Mouse (Mus musculus): Measurements from ENCODE around the gene Tln2.

Tln2 gene

GRCm38 (mm10) chr9:67546650-67547049 is 12.9 kb downstream of the Tln2 start:
- DNase-seq (ENCODE audit: low spot score in 2 of 2), result no peak

GRCm38 (mm10) chr9:67545794-67546193 is 13.7 kb downstream of the Tln2 start:
- DNase-seq (ENCODE audit: low spot score in 2 of 2), result no peak

- no peak for DNase-seq (ENCODE audit: low spot score in 2 of 2)
Observed at GRCm38 (mm10) chr9:67544783-67545182, 14.7 kb downstream of the Tln2 start.

GRCm38 (mm10) chr9:67541948-67542347 is 17.6 kb downstream of the Tln2 start:
- DNase-seq (ENCODE audit: low spot score in 2 of 2), result no peak

GRCm38 (mm10) chr9:67539776-67540706 is 19.5 kb downstream of the Tln2 start:
- no peak for DNase-seq (ENCODE audit: low spot score in 2 of 2)

DNA sequence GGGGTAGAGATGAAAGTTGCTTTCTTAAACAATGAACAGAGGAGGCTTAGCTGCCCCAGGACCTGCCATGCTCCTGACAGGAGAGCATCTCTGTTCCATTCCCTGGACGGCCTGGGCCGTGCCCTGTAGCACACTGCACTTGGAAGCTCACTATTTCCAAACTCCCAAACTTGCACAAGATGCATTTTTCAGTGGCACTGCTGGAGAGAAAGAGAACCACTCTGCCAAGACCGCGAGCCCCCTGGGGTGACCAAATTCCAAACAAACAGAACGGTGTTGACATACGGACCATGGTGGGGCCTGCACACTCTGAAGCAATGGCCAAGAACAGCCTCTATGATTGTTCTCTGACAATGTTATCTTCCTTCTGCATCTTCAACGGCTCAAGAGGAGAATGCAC is 25.1 kb downstream of the Tln2 start:
- no peak for DNase-seq (ENCODE audit: low spot score in 2 of 2)

- no peak for DNase-seq (ENCODE audit: low spot score in 2 of 2)
Observed at GRCm38 (mm10) chr9:67533260-67533659, 26.2 kb downstream of the Tln2 start.

- DNase-seq (ENCODE audit: low spot score in 2 of 2), result no peak
Observed at GRCm38 (mm10) chr9:67532631-67533030, 26.9 kb downstream of the Tln2 start.

DNA sequence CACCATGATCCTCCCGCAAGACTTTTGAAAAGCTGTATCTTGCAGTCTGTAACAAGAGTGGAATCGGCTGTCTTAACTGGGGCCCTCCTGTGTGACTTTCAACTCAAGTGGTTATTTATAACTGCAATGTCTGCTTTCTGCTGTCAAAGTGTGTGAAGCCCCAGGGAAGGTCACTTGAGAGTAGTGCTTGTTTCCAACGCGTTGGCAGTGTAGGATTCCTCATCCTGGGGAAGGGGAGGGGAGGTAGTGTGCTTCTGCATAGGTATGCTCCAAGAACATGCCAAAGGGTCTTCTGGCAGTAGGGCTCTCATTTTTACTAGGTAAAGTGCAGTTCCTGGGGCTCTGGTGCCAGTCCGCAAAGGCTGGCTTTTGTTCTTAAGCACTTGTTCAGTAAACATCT is 29.9 kb downstream of the Tln2 start:
- no peak for DNase-seq (ENCODE audit: low spot score in 2 of 2)

- no peak for DNase-seq (ENCODE audit: low spot score in 2 of 2)
Observed at GRCm38 (mm10) chr9:67527726-67528125, 31.8 kb downstream of the Tln2 start.

DNA sequence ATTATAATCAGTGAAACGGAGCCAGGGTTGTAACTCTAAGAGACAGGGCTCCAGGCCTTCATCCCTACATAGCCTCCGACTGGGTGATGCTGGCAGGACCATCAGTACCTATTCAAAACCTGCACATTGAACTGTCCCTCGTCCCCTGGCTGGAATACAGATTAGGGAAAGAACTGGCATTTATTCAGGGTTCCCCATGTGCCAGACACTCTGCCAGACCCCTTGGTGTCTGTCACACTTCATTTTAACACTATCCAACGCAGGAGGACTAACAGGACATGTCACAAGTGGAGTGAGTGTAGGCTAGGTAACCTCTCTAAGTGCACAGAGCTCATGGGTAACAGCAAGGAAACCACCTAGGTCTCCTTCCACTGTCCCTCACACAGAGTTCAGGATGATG is 37.8 kb downstream of the Tln2 start:
- no peak for DNase-seq (ENCODE audit: low spot score in 2 of 2)

GRCm38 (mm10) chr9:67509510-67509909 is 50.0 kb downstream of the Tln2 start:
- no peak for DNase-seq (ENCODE audit: low spot score in 2 of 2)

GRCm38 (mm10) chr9:67504669-67505260 is 54.7 kb downstream of the Tln2 start:
- DNase-seq (ENCODE audit: low spot score in 2 of 2), result no peak

DNA sequence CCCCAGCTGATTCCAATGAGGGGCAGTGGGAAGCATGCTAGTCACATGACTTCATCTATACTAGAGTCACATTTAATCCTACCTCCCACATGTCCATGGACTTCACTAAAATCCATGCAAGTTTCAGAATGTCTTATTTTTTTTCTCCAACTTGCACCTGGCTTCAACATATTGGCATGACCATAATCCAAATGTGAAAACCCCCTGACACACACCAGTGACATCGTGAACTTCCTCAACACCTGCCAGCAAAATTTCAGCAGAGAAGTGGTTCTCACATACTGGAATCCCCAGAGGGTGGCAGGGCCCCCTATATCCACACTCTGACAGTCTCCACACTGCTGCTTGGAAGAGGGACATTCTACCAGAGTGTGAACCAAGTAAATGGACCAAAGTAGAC is 57.7 kb downstream of the Tln2 start:
- DNase-seq (ENCODE audit: low spot score in 2 of 2), result no peak

GRCm38 (mm10) chr9:67496368-67496767 is 63.1 kb downstream of the Tln2 start:
- no peak for DNase-seq (ENCODE audit: low spot score in 2 of 2)

- DNase-seq (ENCODE audit: low spot score in 2 of 2), result no peak
Observed at GRCm38 (mm10) chr9:67495350-67495749, 64.2 kb downstream of the Tln2 start.

DNA sequence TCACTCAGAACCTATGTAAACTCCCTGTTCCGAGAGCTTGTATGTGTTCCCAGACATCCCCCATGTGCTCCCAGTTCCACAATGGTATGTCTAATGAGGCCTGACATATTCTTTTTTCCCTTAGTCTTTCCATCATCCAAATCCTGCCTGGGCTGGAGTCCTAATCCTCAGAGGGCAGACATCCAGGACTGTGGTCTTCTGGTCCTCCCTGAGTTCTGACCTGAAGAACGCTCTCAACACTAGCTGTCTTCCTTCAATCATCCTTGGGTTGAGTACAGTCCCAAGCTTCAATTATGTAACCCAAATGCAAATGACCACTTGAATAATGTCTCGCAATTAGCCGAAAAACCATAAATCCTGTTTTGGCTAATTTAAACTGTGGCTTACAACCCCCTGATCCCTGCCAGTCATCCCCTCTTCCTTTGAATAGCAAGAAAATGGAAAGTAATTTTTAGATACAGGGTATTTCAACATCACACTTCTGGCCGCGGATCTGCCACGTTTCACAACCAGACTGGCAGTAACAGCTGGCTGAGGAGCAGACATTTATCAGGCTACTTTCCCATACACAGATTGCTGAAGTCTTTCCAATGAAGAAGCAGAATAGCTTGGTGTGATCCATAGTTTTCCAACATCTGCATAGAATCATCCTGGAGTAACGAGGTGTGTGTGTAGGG is 65.5 kb downstream of the Tln2 start:
- no peak for DNase-seq (ENCODE audit: low spot score in 2 of 2)

DNA sequence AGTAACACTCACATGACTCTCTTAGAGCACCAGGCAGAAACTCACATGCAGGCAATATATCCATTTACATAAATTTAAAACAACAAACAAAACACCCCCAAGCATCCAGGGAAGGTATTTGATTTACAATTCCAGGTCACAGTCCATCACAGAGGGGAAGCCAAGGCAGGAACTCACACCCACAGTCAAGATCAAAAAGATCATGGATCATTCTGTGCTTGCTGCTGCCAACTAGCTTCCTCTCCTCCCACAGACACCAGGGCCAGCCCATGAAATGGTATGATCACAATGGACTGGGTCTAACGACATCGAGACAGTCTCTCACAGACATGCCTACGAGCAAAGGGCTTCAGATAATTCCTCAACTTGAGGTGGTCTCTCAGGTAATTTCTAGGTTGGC is 70.1 kb downstream of the Tln2 start:
- no peak for DNase-seq (ENCODE audit: low spot score in 2 of 2)

- no peak for DNase-seq (ENCODE audit: low spot score in 2 of 2)
Observed at GRCm38 (mm10) chr9:67486621-67487020, 72.9 kb downstream of the Tln2 start.

DNA sequence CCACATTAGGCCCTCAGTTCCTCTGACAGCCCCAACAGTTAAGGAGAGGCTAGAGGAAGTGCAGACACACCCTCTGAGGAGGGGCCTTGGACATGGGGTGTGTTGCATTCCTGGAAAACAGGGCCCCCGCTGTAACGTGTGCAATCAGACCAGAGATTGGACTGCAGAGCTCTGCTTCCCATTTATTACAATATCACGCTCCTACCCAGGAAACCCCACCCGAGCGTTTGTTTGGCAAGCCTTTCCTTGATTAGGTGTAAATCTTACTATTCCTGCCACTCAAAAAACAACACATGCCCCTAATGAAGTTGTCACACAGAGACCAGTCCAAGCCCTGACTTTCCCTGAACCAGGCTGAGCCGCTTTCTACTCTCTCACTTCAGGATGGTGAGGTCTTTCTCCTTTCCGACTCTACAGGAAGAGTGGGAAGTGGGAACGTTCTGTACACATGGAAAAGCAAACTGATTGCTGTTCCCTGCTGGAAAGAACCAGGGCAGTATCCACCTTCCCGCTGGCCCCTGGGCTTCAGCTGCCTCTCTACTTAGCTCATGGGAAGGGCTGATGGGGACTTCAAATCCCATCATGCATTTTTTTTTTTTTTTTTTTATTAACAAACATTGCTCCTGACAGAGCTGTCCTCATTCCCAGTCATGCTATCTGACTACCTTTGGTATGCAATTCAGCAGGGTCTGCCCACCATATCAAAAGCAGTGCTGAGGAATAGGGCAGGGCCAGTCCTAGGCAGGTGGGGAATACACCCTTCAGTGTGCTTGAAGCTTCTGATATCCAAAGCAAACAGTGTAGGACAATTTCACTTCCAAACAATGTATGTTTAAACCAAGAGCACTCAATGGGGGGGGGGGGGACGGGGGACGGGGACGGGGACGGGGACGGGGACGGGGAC is 74.1 kb downstream of the Tln2 start:
- no peak for DNase-seq (ENCODE audit: low spot score in 2 of 2)

- no peak for DNase-seq (ENCODE audit: low spot score in 2 of 2)
Observed at GRCm38 (mm10) chr9:67482277-67482676, 77.2 kb downstream of the Tln2 start.

GRCm38 (mm10) chr9:67481851-67482250 is 77.7 kb downstream of the Tln2 start:
- DNase-seq (ENCODE audit: low spot score in 2 of 2), result no peak

All from spleen, postnatal 14 days (tissue).